Mouse (Mus musculus): Measurements from ENCODE around the gene Cort. TPM values are rescaled to one million over a fixed set of nuclear protein-coding genes. Genes with fewer than 3 reads are reported as not detected.

Gene Cort
- polyA plus RNA-seq, 1 experiment from 2014 or later, result 0.18 TPM

GRCm38 (mm10) chr4:149164150-149164549 is 37.6 kb upstream of the Cort start:
- in situ Hi-C loops (cut with MboI; ENCODE audit: low pct_unique_long_range_greater_than_20kb), result no loop called here
- H3K27me3 ChIP-seq, result no peaks in the 10 kb centered on the region
- ChIA-PET CTCF (no interaction called here), POLR2A (interaction anchor here (0.5 to 0.7 kb wide), 2 partner anchors 10 to 1262 kb away, joined by 3 read pairs; no protein-coding TSS in a partner anchor)
- no peak for TF ChIP-seq CTCF (IDR thresholded peaks at IDR 0.05)
- no peak for DNase-seq (ENCODE audit: low read depth, low spot score)
- ATAC-seq, result no peak

- no peaks in the 10 kb centered on the region for H3K27me3 ChIP-seq
- CTCF ChIA-PET, result interaction anchor here (1.0 kb wide), 1 partner anchor 19 kb away, joined by 3 read pairs; no protein-coding TSS in a partner anchor
- no peak for TF ChIP-seq CTCF (IDR thresholded peaks at IDR 0.05)
- POLR2A ChIA-PET, result no interaction called here
- no peak for DNase-seq (ENCODE audit: low read depth, low spot score)
- in situ Hi-C loops (cut with MboI; ENCODE audit: low pct_unique_long_range_greater_than_20kb), result no loop called here
- no peak for ATAC-seq
Measured at GRCm38 (mm10) chr4:149163196-149163595, 36.6 kb upstream of the Cort start.

DNA sequence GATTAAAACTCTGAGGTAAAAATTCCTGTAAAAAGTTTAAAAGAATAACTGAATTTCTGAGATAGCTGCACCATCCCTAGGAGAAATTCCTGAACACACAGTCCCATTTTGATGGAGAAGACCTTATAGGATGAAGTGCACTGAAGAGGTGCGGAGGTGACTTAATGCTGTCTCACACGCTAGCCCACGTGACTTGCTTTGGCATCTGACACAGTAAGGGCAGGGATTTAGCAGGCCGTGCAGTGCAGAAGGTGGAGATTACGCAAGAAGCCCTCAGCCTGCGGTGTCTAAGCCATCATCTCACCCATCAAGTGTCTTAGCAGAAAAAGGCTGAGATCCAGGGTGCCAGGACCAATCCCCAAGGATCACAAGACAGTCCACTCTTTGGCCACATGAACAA is 34.6 kb upstream of the Cort start:
- in situ Hi-C loops (cut with MboI; ENCODE audit: low pct_unique_long_range_greater_than_20kb), result no loop called here
- no peaks in the 10 kb centered on the region for H3K27me3 ChIP-seq
- ATAC-seq (no peak), DNase-seq (ENCODE audit: low read depth, low spot score) (no peak)
- ChIA-PET CTCF (no interaction called here), POLR2A (no interaction called here)
- TF ChIP-seq CTCF (IDR thresholded peaks at IDR 0.05), result no peak

- in situ Hi-C loops (cut with MboI; ENCODE audit: low pct_unique_long_range_greater_than_20kb), result no loop called here
- DNase-seq (ENCODE audit: low read depth, low spot score) (no peak), ATAC-seq (no peak)
- H3K27me3 ChIP-seq, result no peaks in the 10 kb centered on the region
- CTCF ChIA-PET, result interaction anchor here (1.1 kb wide), 1 partner anchor 15 kb away, joined by 3 read pairs; no protein-coding TSS in a partner anchor
- POLR2A ChIA-PET, result no interaction called here
- TF ChIP-seq CTCF (IDR thresholded peaks at IDR 0.05), result no peak
Measured at GRCm38 (mm10) chr4:149159891-149160290, 33.3 kb upstream of the Cort start.

GRCm38 (mm10) chr4:149159203-149159602 is 32.6 kb upstream of the Cort start:
- no peaks in the 10 kb centered on the region for H3K27me3 ChIP-seq
- in situ Hi-C loops (cut with MboI; ENCODE audit: low pct_unique_long_range_greater_than_20kb), result no loop called here
- DNase-seq (ENCODE audit: low read depth, low spot score) (no peak), ATAC-seq (no peak)
- no peak for TF ChIP-seq CTCF (IDR thresholded peaks at IDR 0.05)
- ChIA-PET POLR2A (no interaction called here), CTCF (interaction anchor here (1.1 kb wide), 1 partner anchor 15 kb away, joined by 3 read pairs; no protein-coding TSS in a partner anchor)

DNA sequence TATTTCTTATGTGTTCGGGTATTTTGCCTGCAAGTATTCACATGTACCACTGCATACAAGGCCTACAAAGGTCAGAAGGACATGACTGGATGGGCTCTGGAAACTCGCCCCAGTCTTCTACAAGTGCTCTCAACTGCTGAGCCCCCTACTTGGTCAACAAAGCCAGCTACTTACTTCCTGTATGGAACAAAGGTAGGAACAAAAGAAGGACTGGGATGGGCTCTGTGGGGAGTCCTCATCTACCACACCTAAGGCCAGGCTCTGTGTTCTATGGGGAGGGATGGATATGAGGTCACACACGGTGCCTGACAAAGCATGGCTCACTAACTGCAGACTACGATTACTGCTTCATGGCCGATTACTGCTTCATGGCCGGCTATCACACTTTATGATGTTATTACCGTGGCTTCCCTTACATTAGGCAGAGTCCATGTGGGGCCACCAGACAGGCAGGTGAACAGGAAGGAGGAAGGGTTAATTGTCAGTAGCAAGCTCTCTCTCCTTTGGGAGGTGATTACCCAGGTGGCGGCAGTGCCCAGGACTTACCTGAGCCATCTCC is 30.9 kb upstream of the Cort start:
- ChIA-PET POLR2A (no interaction called here), CTCF (no interaction called here)
- in situ Hi-C loops (cut with MboI; ENCODE audit: low pct_unique_long_range_greater_than_20kb), result no loop called here
- DNase-seq (ENCODE audit: low read depth, low spot score), result no peak
- no peaks in the 10 kb centered on the region for H3K27me3 ChIP-seq
- ATAC-seq, result no peak
- no peak for TF ChIP-seq CTCF (IDR thresholded peaks at IDR 0.05)

DNA sequence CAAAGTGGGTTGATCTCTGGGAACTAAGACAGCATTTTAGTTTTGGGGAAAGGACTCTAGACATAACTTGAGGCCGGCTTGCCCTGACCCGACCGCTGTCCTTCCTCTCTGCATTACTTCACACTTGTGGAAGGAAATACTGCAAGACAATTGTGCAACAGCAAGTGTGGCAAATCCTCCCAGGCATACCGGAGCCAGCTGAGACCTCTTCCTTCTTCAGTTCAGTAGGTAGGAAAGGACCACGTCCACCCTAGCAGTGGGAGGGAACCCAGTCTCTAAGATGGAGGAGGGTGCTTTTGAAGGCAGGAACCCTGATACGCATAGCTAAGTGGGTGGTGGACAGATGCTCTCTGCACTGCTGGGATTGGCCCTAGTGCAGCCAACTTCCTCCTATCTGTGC is 29.1 kb upstream of the Cort start:
- in situ Hi-C loops (cut with MboI; ENCODE audit: low pct_unique_long_range_greater_than_20kb), result no loop called here
- POLR2A ChIA-PET, result no interaction called here
- DNase-seq (ENCODE audit: low read depth, low spot score) (no peak), ATAC-seq (no peak)
- no peak for TF ChIP-seq CTCF (IDR thresholded peaks at IDR 0.05)
- CTCF ChIA-PET, result interaction anchor here (1.8 kb wide), 1 partner anchor 11 kb away, joined by 6 read pairs; no protein-coding TSS in a partner anchor
- H3K27me3 ChIP-seq, result no peaks in the 10 kb centered on the region

GRCm38 (mm10) chr4:149154859-149155258 is 28.3 kb upstream of the Cort start:
- POLR2A ChIA-PET, result interaction anchor here (0.6 kb wide), 1 partner anchor 10 kb away, joined by 3 read pairs; no protein-coding TSS in a partner anchor
- no peak for DNase-seq (ENCODE audit: low read depth, low spot score)

GRCm38 (mm10) chr4:149150721-149151120 is 24.2 kb upstream of the Cort start:
- ChIA-PET CTCF (no interaction called here), POLR2A (no interaction called here)
- no peak for DNase-seq (ENCODE audit: low read depth, low spot score)
- in situ Hi-C loops (cut with MboI; ENCODE audit: low pct_unique_long_range_greater_than_20kb), result no loop called here
- H3K27me3 ChIP-seq, result no peaks in the 10 kb centered on the region
- no peak for ATAC-seq
- TF ChIP-seq CTCF (IDR thresholded peaks at IDR 0.05), result no peak

More at GRCm38 (mm10) chr4:149154859-149155258, 28.3 kb upstream of the Cort start:
- TF ChIP-seq CTCF (IDR thresholded peaks at IDR 0.05), result no peak
- in situ Hi-C loops (cut with MboI; ENCODE audit: low pct_unique_long_range_greater_than_20kb), result no loop called here
- ATAC-seq, result no peak
- CTCF ChIA-PET, result interaction anchor here (1.1 to 1.8 kb wide), 3 partner anchors 11 to 153 kb away, joined by 3 to 6 read pairs (median 3); partner anchors contain the start of gene Kif1b
- no peaks in the 10 kb centered on the region for H3K27me3 ChIP-seq

DNA sequence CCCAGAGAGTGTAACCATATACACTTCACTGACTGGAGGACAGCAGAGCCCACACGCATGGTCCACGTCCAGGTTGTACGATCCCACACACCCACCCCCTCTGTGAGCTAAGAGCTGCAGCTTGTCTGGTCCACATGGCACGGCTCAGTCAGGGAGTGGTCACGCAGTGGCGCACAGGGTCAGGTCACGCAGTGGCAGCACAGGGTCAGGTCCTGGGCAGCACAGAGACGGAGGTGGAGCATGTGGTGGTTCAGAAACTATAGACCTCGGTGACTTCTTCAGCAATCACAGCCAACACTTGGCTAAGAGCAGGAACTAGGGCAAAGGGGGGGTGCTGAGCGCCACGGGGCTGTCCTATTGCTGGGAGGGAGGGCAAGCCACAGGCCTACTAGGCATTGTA is 23.7 kb upstream of the Cort start:
- H3K27me3 ChIP-seq, result no peaks in the 10 kb centered on the region
- no peak for TF ChIP-seq CTCF (IDR thresholded peaks at IDR 0.05)
- POLR2A ChIA-PET, result no interaction called here
- DNase-seq (ENCODE audit: low read depth, low spot score), result no peak
- in situ Hi-C loops (cut with MboI; ENCODE audit: low pct_unique_long_range_greater_than_20kb), result no loop called here
- ATAC-seq, result no peak
- CTCF ChIA-PET, result no interaction called here

DNA sequence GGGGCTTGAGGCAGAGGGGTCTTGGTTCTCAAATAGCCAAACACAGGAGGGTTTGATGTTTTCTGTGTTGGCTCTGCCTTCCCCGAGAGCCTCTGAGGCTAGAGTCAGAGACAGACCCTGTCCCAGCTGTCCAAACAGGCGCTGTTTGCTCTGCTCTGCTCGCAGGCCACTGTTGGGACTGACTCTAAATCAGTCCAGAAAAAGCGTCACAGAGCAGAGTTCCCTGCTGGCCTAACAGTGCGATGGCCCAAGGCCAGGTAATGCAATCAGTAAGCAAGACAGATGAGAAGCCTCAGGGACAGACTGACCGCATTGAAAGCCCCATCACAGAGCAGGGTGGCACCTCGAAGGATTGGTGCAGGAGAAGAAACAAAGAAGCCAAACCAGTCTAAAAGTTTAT is 23.0 kb upstream of the Cort start:
- H3K27me3 ChIP-seq, result no peaks in the 10 kb centered on the region
- ATAC-seq (no peak), DNase-seq (ENCODE audit: low read depth, low spot score) (no peak)
- in situ Hi-C loops (cut with MboI; ENCODE audit: low pct_unique_long_range_greater_than_20kb), result loop anchor here (10.0 kb wide), 2 partner anchors 395 to 455 kb away; no protein-coding TSS in a partner anchor
- TF ChIP-seq CTCF (IDR thresholded peaks at IDR 0.05), result no peak
- CTCF ChIA-PET, result no interaction called here
- POLR2A ChIA-PET, result no interaction called here

DNA sequence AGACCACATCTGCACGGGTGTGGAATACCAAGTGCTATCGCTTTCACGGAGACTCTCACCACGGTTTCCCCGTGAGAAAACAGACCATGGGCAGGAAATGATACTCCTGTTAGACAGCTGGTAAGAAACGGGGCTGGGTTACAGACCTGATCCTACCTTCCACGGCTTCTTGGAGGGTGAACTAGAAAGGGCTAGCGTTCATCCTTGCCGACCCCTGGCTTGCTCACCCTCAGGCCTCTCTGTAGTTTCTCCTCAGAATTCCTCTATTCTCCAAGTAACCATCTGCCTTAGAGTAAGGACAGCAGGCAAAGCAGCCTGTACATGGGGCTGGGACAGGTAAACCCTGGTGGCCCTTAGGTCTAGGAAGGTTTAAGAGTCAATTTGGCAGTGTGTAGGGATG is 22.6 kb upstream of the Cort start:
- in situ Hi-C loops (cut with MboI; ENCODE audit: low pct_unique_long_range_greater_than_20kb), result loop anchor here (10.0 kb wide), 2 partner anchors 396 to 456 kb away; no protein-coding TSS in a partner anchor
- TF ChIP-seq CTCF (IDR thresholded peaks at IDR 0.05), result no peak

More for the DNA sequence above, 22.6 kb upstream of the Cort start:
- no peak for ATAC-seq
- no peaks in the 10 kb centered on the region for H3K27me3 ChIP-seq
- POLR2A ChIA-PET, result no interaction called here
- CTCF ChIA-PET, result no interaction called here
- DNase-seq (ENCODE audit: low read depth, low spot score), result no peak

Measured in Patski (cell line).